ENCODE assay signal across 7 mouse cellular contexts in the genomic region with DNA sequence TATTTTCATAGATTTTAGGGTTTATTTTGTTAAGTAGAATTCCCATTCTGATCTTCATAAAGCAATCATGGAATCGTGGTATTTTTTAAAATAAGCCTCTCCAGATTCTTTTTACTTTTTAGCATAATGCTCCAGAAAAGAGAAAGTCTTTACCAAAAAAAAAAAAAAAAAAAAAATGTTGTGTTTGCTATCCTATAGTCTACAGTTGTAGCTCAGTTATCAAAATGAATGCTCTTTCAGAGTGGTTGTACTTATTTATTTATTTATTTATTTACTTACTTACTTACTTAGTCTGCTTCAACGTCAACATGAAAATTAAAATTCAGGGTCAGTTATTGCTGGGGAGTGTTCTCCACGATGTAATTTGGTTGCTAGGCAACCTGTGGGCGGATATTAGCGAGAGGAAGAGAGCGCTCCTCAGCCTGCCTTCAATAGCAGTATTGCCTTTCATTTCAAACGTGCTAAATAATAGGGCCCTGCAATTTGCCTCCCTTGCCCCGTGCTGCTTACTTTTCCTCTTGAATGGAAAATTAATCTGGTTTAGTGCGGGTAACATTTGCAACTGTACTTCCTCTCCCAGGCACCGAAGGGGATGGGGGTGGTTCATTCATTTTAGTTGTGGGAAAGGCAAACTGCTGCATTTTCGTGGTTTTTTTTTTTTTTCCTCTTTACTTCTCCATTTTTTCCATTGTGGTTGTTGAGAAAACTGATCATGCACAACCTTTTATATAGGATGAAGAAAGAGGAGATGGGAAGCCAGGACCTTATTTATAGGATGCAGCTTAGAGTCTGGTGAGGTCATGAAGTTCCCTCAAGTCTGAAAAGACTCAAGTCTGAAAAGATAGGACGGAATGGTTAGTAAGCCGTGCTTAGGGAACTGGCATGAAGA. TPM values are rescaled to one million over a fixed set of nuclear protein-coding genes. Genes with fewer than 3 reads are reported as not detected.
DNase-seq lines count a peak whose midpoint lies in the region; ATAC-seq and TF ChIP-seq lines count a peak whose summit lies in the region.

No protein-coding gene starts in this region.

- H3K4me3 ChIP-seq in kidney, embryonic 14.5 days (ENCODE audit: low read length) = peak overlapping the region; percentile 6; the same call in 1 of the 2 replicates
- peak overlapping the region; percentile 23 for H3K4me3 ChIP-seq in limb, embryonic 15.5 days
- peak overlapping the region; percentile 18 for H3K4me3 ChIP-seq in midbrain, embryonic 16.5 days (ENCODE audit: low read depth, low read length)
- no peak overlapping the region for H3K4me3 ChIP-seq in stomach, postnatal 0 days (ENCODE audit: low read depth, low read length)

- H3K4me2 ChIP-seq in kidney, embryonic 14.5 days (replicated peaks; ENCODE audit: low read depth, low read length) = peak overlapping the region; percentile 36
- H3K4me2 ChIP-seq in limb, embryonic 15.5 days = peak overlapping the region; percentile 46
- peak overlapping the region; percentile 47 for H3K4me2 ChIP-seq in midbrain, embryonic 16.5 days (ENCODE audit: low read length)
- H3K4me2 ChIP-seq in stomach, postnatal 0 days (replicated peaks; ENCODE audit: low read depth) = peak overlapping the region; percentile 46

- no peaks in the 10 kb centered on the region for H3K27me3 ChIP-seq in kidney, embryonic 14.5 days (ENCODE audit: control insufficient read depth, insufficient read depth, low read length)
- no peaks in the 10 kb centered on the region for H3K27me3 ChIP-seq in limb, embryonic 15.5 days
- H3K27me3 ChIP-seq in midbrain, embryonic 16.5 days (ENCODE audit: control insufficient read depth, insufficient read depth, low read depth, low read length) = no peaks in the 10 kb centered on the region
- H3K27me3 ChIP-seq in stomach, postnatal 0 days (ENCODE audit: control insufficient read depth, insufficient read depth, low read length) = no peaks in the 10 kb centered on the region

- TF ChIP-seq EP300 in stomach, postnatal 0 days (optimal IDR thresholded peaks at IDR 0.05) = no peak

- H3K36me3 ChIP-seq in kidney, embryonic 14.5 days (ENCODE audit: control insufficient read depth, insufficient read depth, low read length) = no peaks in the 10 kb centered on the region
- no peaks in the 10 kb centered on the region for H3K36me3 ChIP-seq in limb, embryonic 15.5 days
- H3K36me3 ChIP-seq in midbrain, embryonic 16.5 days (ENCODE audit: control insufficient read depth, insufficient read depth, low read length) = no peaks in the 10 kb centered on the region
- H3K36me3 ChIP-seq in stomach, postnatal 0 days (ENCODE audit: control insufficient read depth, insufficient read depth, low read length) = no peaks in the 10 kb centered on the region

- peak overlapping the region; percentile 69; the same call in 1 of the 2 replicates for H3K27ac ChIP-seq in kidney, embryonic 14.5 days (ENCODE audit: low read depth, low read length)
- H3K27ac ChIP-seq in limb, embryonic 15.5 days = peak overlapping the region; percentile 82
- peak overlapping the region; percentile 75 for H3K27ac ChIP-seq in midbrain, embryonic 16.5 days (ENCODE audit: low read length)
- peak overlapping the region; percentile 76 for H3K27ac ChIP-seq in stomach, postnatal 0 days (replicated peaks)

- peak; percentile 71 for DNase-seq in T-cell, adult 2 months (ENCODE audit: low spot score)
- DNase-seq in heart, adult 18-20 months = peak; percentile 46 to 60
- DNase-seq in stomach, postnatal 0 days (ENCODE audit: low spot score) = no peak

- no peak for TF ChIP-seq CTCF in stomach, postnatal 0 days (IDR thresholded peaks at IDR 0.05; ENCODE audit: low read depth)

- H3K9me3 ChIP-seq in kidney, embryonic 14.5 days (ENCODE audit: control insufficient read depth, low read length) = no peaks in the 10 kb centered on the region
- no peaks in the 10 kb centered on the region for H3K9me3 ChIP-seq in limb, embryonic 15.5 days
- H3K9me3 ChIP-seq in midbrain, embryonic 16.5 days (replicated peaks; ENCODE audit: control insufficient read depth, low read length, poor library complexity, severe bottlenecking) = no peaks in the 10 kb centered on the region
- H3K9me3 ChIP-seq in stomach, postnatal 0 days (ENCODE audit: control insufficient read depth, low read length) = no peaks in the 10 kb centered on the region

- ATAC-seq in common myeloid progenitor, adult 5-6 weeks (replicated peaks; ENCODE audit: low read depth, poor library complexity, severe bottlenecking) = peak; percentile 71
- peak; percentile 65; the same call in 1 of the 2 replicates for ATAC-seq in kidney, embryonic 14.5 days (ENCODE audit: low FRiP score, low TSS enrichment)
- ATAC-seq in limb, embryonic 15.5 days (ENCODE audit: insufficient number of reproducible peaks, low FRiP score, low TSS enrichment, low read depth) = no peak
- peak; percentile 93 for ATAC-seq in midbrain, embryonic 16.5 days
- no peak for ATAC-seq in stomach, postnatal 0 days (ENCODE audit: low FRiP score, low TSS enrichment)

- WGBS in kidney, embryonic 14.5 days = 20% methylated on average over 13 of the region's 13 CpGs
- 14% methylated on average over 13 of the region's 13 CpGs for WGBS in limb, embryonic 15.5 days
- 8% methylated on average over 13 of the region's 13 CpGs for WGBS in midbrain, embryonic 16.5 days
- 35% methylated on average over 13 of the region's 13 CpGs for WGBS in stomach, postnatal 0 days

- H3K9ac ChIP-seq in kidney, embryonic 14.5 days (ENCODE audit: low read depth, low read length) = no peak overlapping the region
- H3K9ac ChIP-seq in limb, embryonic 15.5 days = no peak overlapping the region
- peak overlapping the region; percentile 43; the same call in 1 of the 2 replicates for H3K9ac ChIP-seq in midbrain, embryonic 16.5 days (ENCODE audit: low read depth, low read length)
- no peak overlapping the region for H3K9ac ChIP-seq in stomach, postnatal 0 days (ENCODE audit: low read length)

- H3K4me1 ChIP-seq in kidney, embryonic 14.5 days (ENCODE audit: control insufficient read depth, insufficient read depth, low read length) = peaks cover 8% of the 10 kb centered on the region; the same call in 1 of the 2 replicates
- peaks cover 7% of the 10 kb centered on the region; the same call in 1 of the 2 replicates for H3K4me1 ChIP-seq in limb, embryonic 15.5 days
- peaks cover 14% of the 10 kb centered on the region for H3K4me1 ChIP-seq in midbrain, embryonic 16.5 days (ENCODE audit: control insufficient read depth, insufficient read depth, low read length)
- H3K4me1 ChIP-seq in stomach, postnatal 0 days (replicated peaks; ENCODE audit: control insufficient read depth, insufficient read depth) = peaks cover 3% of the 10 kb centered on the region

RNA-seq across cellular contexts. Expression of gene Plcl2, which starts 39.4 kb away (rescaled TPM):
- 35.1 and 42.6 TPM in 2 replicates for total RNA-seq in common myeloid progenitor, adult 5-6 weeks (2017)
- total RNA-seq in heart, adult 18-20 months (2021) = 1 to 10 TPM; 8.7 to 9.1 TPM
- polyA plus RNA-seq in kidney, embryonic 14.5 days (2014; fragmentation: Nextera tagmentation; extraction: Ambion mirVana) = 3.1 and 5.6 TPM in 2 replicates
- 2.2 and 3.1 TPM in 2 replicates for polyA plus RNA-seq in limb, embryonic 15.5 days (2015; fragmentation: Nextera tagmentation; extraction: Ambion mirVana)
- polyA plus RNA-seq in midbrain, embryonic 16.5 days (2015; fragmentation: Nextera tagmentation; extraction: Ambion mirVana) = 9.2 and 9.7 TPM in 2 replicates
- 2.3 and 2.6 TPM in 2 replicates for polyA plus RNA-seq in stomach, postnatal 0 days (2015; fragmentation: Nextera tagmentation; extraction: Ambion mirVana)

Comparison
In these comparisons a context has a peak if more than half of its experiments do, and no peak if none do; other contexts are left out.
1. ATAC-seq: peak in common myeloid progenitor, adult 5-6 weeks (single experiment), kidney, embryonic 14.5 days (single experiment) and midbrain, embryonic 16.5 days (single experiment); none in limb, embryonic 15.5 days (single experiment) and stomach, postnatal 0 days (single experiment).
2. Peak in every context shown above with its lines, with median percentiles within 50 percentile points of each other: H3K27ac ChIP-seq and H3K4me2 ChIP-seq.